Mouse (Mus musculus) urinary bladder, postnatal 36 days (tissue): Measurements from ENCODE around the gene Tnfrsf19.

Experiments used
- DNase-seq, 2 experiments: peaks; one replicate each; pipeline ENCODE4 v3.0.0; 2022; ENCODE audit warnings: low spot score in 2 of 2, mixed read lengths in 1 of 2

Gene Tnfrsf19

GRCm38 (mm10) chr14:60964016-60964810 lies 82.1 kb downstream of the Tnfrsf19 start:
- DNase-seq = no peak

GRCm38 (mm10) chr14:60957611-60958157 lies 88.6 kb downstream of the Tnfrsf19 start:
- no peak for DNase-seq

GRCm38 (mm10) chr14:60937481-60938039 lies 108.7 kb downstream of the Tnfrsf19 start:
- no peak for DNase-seq

- DNase-seq = no peak
These were observed 110.6 kb downstream of the Tnfrsf19 start for GRCm38 (mm10) chr14:60935705-60936104.

- DNase-seq = no peak
These were observed 120.3 kb downstream of the Tnfrsf19 start for GRCm38 (mm10) chr14:60926011-60926410.

GRCm38 (mm10) chr14:60916661-60917060 lies 129.6 kb downstream of the Tnfrsf19 start:
- no peak for DNase-seq
